Mouse (Mus musculus): ENCODE data around the gene Slc48a1. TPM values are rescaled to one million over a fixed set of nuclear protein-coding genes. Genes with fewer than 3 reads are reported as not detected.

The Slc48a1 gene
- 41.4 and 44.9 TPM in 2 replicates for polyA plus RNA-seq (2016; fragmentation: Nextera tagmentation; extraction: Ambion mirVana)

DNA sequence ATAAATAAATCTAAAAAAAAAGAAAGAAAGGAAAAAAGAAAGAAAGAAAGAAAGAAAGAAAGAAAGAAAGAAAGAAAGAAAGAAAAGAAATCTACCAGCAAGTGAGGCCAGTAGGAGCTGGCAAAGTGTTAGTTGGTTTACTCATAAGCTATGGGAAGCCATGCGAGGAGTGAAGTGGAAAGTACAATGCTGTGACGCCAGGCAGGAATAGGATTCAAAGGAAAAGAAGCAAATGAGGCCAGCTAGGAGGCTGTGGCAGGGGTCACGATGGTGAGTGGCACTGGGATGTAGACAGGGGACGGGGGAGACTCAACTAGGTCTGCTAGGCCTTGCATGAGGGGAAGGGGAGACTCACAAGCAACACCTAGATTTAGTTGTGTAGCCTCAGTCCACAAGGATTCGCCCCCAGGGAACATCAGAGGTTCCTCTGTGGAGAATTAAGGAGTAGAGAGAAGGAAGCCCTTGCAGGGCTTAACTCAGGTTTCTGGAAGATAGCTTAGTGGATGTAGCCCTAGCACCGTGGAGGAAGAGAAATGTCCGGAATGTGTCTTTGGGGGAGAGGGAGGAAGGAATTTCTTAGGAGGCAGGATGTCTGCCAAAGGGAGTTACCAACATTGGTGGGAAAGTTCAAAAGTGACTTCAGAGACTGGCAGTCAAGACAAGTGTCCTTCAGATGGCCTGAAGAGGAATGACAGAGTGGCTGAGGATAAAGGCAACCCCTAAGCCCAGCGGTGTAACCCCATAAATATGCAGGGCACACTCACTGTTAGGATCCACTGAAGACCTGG, at the start of gene Slc48a1:
Slc48a1 (plus strand) TSS at position 210 of the 788 bp plus-strand sequence.
- ATAC-seq (ENCODE audit: low FRiP score, low read depth): no peak
- H3K4me1 ChIP-seq: peaks cover 8% of the 10 kb centered on the region
- H3K27ac ChIP-seq: no peak within 1 kb of the TSS
- no peaks in the 10 kb centered on the region for H3K9me3 ChIP-seq
- H3K4me2 ChIP-seq (replicated peaks): no peak within 1 kb of the TSS
- no peak within 1 kb of the TSS for H3K9ac ChIP-seq
- no peak within 1 kb of the TSS for H3K4me3 ChIP-seq
- 76% methylated on average over 8 of the region's 8 CpGs for WGBS
- H3K36me3 ChIP-seq: no peaks in the 10 kb centered on the region
- H3K27me3 ChIP-seq (replicated peaks): 0 out of 2 replicates have a peak, but pooled peaks cover 18% of the 10 kb centered on the region

DNA sequence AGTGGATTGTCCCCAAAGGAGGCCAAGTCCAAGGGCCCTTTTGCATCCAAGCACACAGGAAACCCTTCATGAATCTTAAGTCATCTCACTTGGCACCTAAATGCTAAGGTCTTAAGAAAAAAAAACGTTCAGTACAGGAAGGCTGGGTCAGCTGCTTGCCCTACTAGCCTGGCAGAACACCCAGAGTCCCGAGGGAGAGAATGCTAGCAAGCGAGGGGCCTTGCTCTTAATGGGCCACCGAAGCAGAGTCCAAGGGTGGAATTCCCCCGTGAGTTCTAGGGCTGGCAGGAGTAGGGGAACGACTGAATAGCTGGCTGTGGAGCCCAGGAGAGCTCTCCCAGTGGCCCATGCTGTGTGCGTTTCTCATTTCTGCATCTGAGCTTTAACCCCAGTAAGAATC, 49.5 kb upstream of the Slc48a1 start:
- Histone ChIP-seq H3K4me2 (replicated peaks) (no peak overlapping the region), H3K27me3 (replicated peaks) (no peaks in the 10 kb centered on the region), H3K27ac (no peak overlapping the region), H3K9me3 (no peaks in the 10 kb centered on the region), H3K4me3 (no peak overlapping the region), H3K9ac (no peak overlapping the region), H3K36me3 (no peaks in the 10 kb centered on the region), H3K4me1 (no peaks in the 10 kb centered on the region)
- no peak for ATAC-seq (ENCODE audit: low FRiP score, low read depth)
- 63% methylated on average over 7 of the region's 7 CpGs for WGBS

DNA sequence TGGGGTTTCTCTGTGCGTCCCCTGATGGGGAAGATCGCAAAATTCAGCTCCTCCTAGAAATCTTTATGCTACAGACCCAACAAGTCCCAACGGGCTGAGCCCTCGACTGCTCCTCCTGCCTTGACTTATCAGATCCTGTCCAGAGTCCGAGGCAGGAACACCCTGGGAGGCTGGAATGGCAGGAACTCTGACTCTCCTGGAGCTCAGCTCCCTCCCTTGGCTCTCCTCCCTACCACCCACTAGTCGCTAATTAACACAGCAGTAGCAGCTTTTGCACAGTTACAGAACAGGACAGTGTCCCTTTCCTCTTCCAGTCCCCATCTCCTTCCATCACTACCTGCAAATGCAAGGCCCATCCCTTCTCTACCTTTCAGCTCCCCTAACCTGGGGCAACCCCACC, 48.0 kb upstream of the Slc48a1 start:
- Histone ChIP-seq H3K4me1 (no peaks in the 10 kb centered on the region), H3K36me3 (no peaks in the 10 kb centered on the region), H3K9ac (no peak overlapping the region), H3K4me3 (no peak overlapping the region), H3K27me3 (replicated peaks) (no peaks in the 10 kb centered on the region), H3K4me2 (replicated peaks) (no peak overlapping the region), H3K27ac (no peak overlapping the region), H3K9me3 (no peaks in the 10 kb centered on the region)
- no peak for ATAC-seq (ENCODE audit: low FRiP score, low read depth)
- WGBS: 63% methylated on average over 6 of the region's 6 CpGs

DNA sequence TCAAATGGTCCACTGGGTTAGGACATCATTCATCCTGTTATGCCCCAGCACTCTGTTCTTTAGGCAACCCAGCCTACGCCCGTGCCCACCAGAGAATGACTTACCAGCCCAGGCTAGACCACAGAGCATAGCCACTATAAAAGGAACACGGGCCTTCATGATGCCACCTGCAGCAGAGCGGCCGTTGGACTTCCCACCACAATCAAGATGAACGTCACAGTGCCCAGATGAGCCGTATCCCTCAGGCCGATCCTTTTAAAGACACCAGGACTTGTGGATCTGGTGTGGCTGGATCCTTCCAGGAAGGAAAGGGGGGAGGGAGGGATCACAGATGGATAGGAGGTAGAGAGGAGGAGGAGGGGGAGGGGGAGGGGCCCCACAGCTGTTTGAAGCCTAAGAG, 47.2 kb upstream of the Slc48a1 start, which contains the start of gene Endou:
Endou (minus strand) TSS at position 229 of the 400 bp plus-strand sequence.
- no peaks in the 10 kb centered on the region for H3K9me3 ChIP-seq
- H3K27ac ChIP-seq: no peak within 1 kb of the TSS
- no peak within 1 kb of the TSS for H3K4me2 ChIP-seq (replicated peaks)
- H3K4me3 ChIP-seq: no peak within 1 kb of the TSS
- no peak for ATAC-seq (ENCODE audit: low FRiP score, low read depth)
- H3K27me3 ChIP-seq (replicated peaks): no peaks in the 10 kb centered on the region
- H3K36me3 ChIP-seq: no peaks in the 10 kb centered on the region
- 92% methylated on average over 8 of the region's 8 CpGs for WGBS
- no peak within 1 kb of the TSS for H3K9ac ChIP-seq
- no peaks in the 10 kb centered on the region for H3K4me1 ChIP-seq

DNA sequence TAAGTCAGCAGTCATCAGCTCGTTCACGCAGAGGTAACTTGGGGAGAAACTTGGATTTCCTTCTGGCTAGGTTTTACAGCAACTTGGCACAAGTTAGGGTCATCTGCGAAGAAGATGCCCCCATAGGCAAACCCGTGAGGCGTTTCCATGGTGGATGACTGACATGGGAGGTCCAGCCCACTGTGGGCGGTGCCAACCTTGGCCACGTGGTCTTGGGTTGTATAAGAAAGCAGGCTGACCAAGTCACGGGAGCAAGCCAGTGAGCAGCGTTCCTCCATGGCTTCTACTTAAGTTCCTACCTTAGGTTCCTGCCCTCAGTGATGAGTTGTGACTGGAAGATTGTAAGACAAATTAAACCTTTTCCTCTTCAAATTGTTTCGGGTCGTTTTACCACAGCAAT, 46.3 kb upstream of the Slc48a1 start:
- no peak for ATAC-seq (ENCODE audit: low FRiP score, low read depth)
- Histone ChIP-seq H3K36me3 (no peaks in the 10 kb centered on the region), H3K4me1 (no peaks in the 10 kb centered on the region), H3K4me3 (no peak overlapping the region), H3K4me2 (replicated peaks) (no peak overlapping the region), H3K27me3 (replicated peaks) (no peaks in the 10 kb centered on the region), H3K27ac (no peak overlapping the region), H3K9ac (no peak overlapping the region), H3K9me3 (no peaks in the 10 kb centered on the region)
- 89% methylated on average over 11 of the region's 11 CpGs for WGBS

DNA sequence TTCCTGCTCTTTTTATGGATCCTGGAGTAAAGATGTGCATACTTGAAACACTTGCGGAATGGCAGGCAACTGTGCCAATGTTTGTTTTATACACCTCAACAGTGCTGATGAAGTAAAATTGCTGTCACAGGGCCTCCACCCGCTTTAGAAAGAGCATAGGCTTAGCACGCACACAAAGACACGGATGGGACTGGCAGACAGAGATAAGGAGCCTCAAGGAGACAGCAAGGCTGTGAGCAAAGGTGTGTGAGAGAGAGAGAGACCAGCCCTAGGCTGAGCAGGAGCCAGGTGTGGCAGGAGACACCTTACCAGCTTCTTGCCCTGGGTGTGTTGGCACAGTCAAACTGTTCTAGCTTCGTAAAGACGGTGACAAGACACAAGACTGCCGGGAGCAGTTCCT, 39.4 kb upstream of the Slc48a1 start:
- Histone ChIP-seq H3K9me3 (no peaks in the 10 kb centered on the region), H3K27ac (no peak overlapping the region), H3K4me1 (no peaks in the 10 kb centered on the region), H3K36me3 (no peaks in the 10 kb centered on the region), H3K4me2 (replicated peaks) (no peak overlapping the region), H3K4me3 (no peak overlapping the region), H3K9ac (no peak overlapping the region), H3K27me3 (replicated peaks) (no peaks in the 10 kb centered on the region)
- WGBS: 94% methylated on average over 7 of the region's 7 CpGs
- no peak for ATAC-seq (ENCODE audit: low FRiP score, low read depth)

DNA sequence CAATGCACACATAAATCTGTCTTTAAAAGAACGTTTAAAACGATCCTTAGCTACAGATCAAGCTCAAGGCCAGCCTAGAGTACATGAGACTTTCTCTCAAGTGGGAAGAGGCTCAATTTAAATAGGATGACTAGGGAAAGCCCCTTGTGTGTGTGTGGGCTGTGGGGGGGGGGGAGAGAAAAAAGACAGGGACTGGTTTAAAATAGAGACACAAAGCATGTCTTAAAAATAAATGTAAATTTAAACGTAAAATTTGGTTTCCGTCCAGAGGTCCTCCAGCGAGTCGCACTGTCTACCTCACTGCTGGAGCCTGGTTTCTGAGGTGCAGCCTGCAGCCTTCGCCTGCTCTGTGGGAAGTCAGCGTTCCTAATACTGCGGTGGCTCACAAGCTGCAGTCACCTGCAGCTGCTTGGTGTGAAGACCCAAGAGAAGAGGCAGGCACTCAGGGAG, 38.0 kb upstream of the Slc48a1 start:
- Histone ChIP-seq H3K27me3 (replicated peaks) (no peaks in the 10 kb centered on the region), H3K4me1 (0 out of 2 replicates have a peak, but pooled peaks cover 7% of the 10 kb centered on the region), H3K4me2 (replicated peaks) (no peak overlapping the region), H3K9ac (no peak overlapping the region), H3K27ac (no peak overlapping the region), H3K9me3 (no peaks in the 10 kb centered on the region), H3K36me3 (no peaks in the 10 kb centered on the region), H3K4me3 (no peak overlapping the region)
- 82% methylated on average over 9 of the region's 9 CpGs for WGBS
- no peak for ATAC-seq (ENCODE audit: low FRiP score, low read depth)

DNA sequence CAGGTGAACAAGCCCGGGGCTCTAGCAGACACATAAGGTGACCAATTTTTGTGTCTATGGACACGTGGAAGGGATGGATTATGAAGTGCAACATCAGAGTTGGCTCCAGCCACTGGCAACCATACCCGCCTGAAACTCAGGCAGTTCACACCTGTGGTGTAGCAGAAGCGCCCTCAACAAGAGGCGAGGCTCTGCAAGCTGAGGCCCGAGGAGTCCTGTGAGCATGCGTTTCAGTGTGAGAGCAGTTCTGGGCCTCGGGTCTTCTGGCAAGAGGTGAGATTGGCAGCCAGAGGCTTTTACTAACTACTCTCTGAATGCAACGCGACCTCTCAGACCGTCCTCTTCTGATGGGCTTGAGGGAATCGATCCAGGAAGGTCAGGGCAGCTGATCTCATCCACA, 36.7 kb upstream of the Slc48a1 start:
- no peaks in the 10 kb centered on the region for H3K9me3 ChIP-seq
- H3K9ac ChIP-seq: no peak overlapping the region
- H3K27me3 ChIP-seq (replicated peaks): no peaks in the 10 kb centered on the region
- H3K27ac ChIP-seq: no peak overlapping the region
- H3K36me3 ChIP-seq: no peaks in the 10 kb centered on the region
- no peak for ATAC-seq (ENCODE audit: low FRiP score, low read depth)
- WGBS: 87% methylated on average over 12 of the region's 12 CpGs
- H3K4me1 ChIP-seq: 0 out of 2 replicates have a peak, but pooled peaks cover 8% of the 10 kb centered on the region
- H3K4me2 ChIP-seq (replicated peaks): no peak overlapping the region
- no peak overlapping the region for H3K4me3 ChIP-seq

DNA sequence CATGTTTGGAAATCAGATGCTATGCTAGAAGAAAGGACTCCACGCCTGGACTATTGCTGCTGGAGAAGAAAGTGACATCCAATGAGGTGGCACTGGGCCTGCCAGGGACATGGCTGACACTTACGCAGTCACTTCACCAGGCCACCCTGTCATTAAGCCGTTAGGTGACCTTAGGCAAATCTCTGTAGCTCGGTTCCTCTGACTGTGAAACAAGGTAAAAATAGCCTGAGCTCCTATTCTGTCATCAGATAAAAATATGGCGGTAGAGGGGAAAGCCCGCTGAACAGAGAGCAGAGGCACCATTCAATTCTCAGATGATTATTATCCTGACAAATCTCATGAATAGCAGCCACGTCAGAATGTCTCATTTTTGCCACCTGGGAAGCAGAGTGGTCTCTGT, 36.2 kb upstream of the Slc48a1 start:
- no peak for ATAC-seq (ENCODE audit: low FRiP score, low read depth)
- 70% methylated on average over 7 of the region's 7 CpGs for WGBS
- no peak overlapping the region for H3K27ac ChIP-seq

DNA sequence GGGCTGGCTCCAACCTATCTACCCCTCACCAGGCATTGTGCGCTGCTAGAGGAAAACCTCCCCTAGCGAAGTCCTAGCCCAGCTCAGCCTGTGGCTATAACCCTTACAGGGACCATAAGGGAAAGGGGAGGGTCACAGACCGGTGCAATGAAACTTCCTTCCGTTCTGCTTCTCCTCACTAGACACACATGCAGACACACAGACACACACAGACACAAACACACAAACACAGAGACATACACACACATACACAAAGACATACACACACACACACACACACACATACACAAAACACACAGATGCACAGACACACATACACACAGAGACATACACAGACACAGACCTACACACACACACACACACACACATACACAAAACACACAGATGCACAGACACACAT, 35.7 kb upstream of the Slc48a1 start:
- 0 out of 2 replicates have a peak, but pooled peaks cover 8% of the 10 kb centered on the region for H3K4me1 ChIP-seq
- 61% methylated on average over 4 of the region's 4 CpGs for WGBS

More for the DNA sequence above, 36.2 kb upstream of the Slc48a1 start:
- H3K36me3 ChIP-seq: no peaks in the 10 kb centered on the region
- no peaks in the 10 kb centered on the region for H3K9me3 ChIP-seq
- H3K27me3 ChIP-seq (replicated peaks): no peaks in the 10 kb centered on the region
- H3K4me2 ChIP-seq (replicated peaks): no peak overlapping the region
- 0 out of 2 replicates have a peak, but pooled peaks cover 8% of the 10 kb centered on the region for H3K4me1 ChIP-seq
- no peak overlapping the region for H3K4me3 ChIP-seq
- H3K9ac ChIP-seq: no peak overlapping the region

DNA sequence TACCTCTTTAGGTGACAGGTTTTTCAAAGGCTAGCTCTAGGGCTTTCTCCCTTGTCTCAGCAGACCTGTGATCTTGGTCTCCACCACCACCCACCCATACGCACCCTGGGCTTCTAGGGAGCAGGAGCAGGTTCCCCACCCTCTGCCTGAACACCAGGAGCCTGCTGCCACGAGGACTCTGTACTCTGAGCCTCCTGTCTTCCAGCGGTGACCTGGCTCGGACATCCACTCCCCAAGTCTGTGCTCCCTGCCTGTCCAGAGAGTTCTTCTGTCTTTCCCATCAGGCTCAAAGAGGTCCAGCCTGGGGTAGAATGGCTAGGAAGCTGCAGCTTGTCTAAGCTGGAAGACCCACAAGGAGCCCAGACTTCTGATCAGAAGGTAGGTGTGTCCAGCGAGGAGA, 35.1 kb upstream of the Slc48a1 start:
- Histone ChIP-seq H3K4me3 (no peak overlapping the region), H3K27me3 (replicated peaks) (no peaks in the 10 kb centered on the region), H3K9me3 (no peaks in the 10 kb centered on the region), H3K4me2 (replicated peaks) (no peak overlapping the region), H3K36me3 (no peaks in the 10 kb centered on the region), H3K9ac (no peak overlapping the region), H3K4me1 (0 out of 2 replicates have a peak, but pooled peaks cover 11% of the 10 kb centered on the region), H3K27ac (no peak overlapping the region)
- WGBS: 86% methylated on average over 5 of the region's 5 CpGs
- ATAC-seq (ENCODE audit: low FRiP score, low read depth): no peak

More for the DNA sequence above, 35.7 kb upstream of the Slc48a1 start:
- ATAC-seq (ENCODE audit: low FRiP score, low read depth): no peak
- no peak overlapping the region for H3K27ac ChIP-seq
- H3K4me3 ChIP-seq: no peak overlapping the region
- H3K9me3 ChIP-seq: no peaks in the 10 kb centered on the region
- no peak overlapping the region for H3K9ac ChIP-seq
- H3K27me3 ChIP-seq (replicated peaks): no peaks in the 10 kb centered on the region
- H3K4me2 ChIP-seq (replicated peaks): no peak overlapping the region
- H3K36me3 ChIP-seq: no peaks in the 10 kb centered on the region

DNA sequence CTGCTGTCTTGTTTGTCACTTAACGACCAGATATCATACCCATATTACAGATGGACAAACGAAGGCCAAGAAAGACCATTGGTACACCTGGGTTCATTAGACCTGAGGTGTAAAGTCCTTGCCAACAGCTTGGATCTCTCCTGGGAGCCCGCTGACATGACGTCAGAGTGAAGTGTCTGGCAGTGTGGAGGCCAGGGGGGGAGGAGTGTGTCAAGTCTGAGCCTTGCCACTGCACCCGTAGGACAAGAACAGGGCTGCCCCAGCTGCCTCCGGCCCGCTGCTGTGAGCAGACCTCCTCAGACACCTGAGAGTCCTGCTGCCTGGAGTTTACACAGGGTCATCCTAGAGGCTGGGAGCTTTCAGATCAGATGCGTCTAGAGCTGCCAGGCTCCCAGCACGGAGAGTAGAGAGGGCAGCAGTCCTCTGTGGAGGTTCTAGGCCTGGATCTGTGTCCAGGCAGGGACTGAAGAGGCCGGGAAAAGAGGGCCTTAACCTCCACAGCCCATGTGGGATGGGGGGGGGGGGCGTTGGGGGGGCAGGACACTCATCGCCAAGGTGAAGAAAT, 34.3 kb upstream of the Slc48a1 start:
- ATAC-seq (ENCODE audit: low FRiP score, low read depth): no peak
- Histone ChIP-seq H3K9ac (no peak overlapping the region), H3K4me3 (no peak overlapping the region), H3K27me3 (replicated peaks) (no peaks in the 10 kb centered on the region), H3K36me3 (no peaks in the 10 kb centered on the region), H3K9me3 (no peaks in the 10 kb centered on the region), H3K27ac (no peak overlapping the region), H3K4me1 (peaks cover 16% of the 10 kb centered on the region; the same call in 1 of the 2 replicates), H3K4me2 (replicated peaks) (no peak overlapping the region)
- WGBS: 81% methylated on average over 11 of the region's 12 CpGs
